Mouse (Mus musculus) limb, embryonic 13.5 days (tissue): ENCODE results near the gene Notum. TPM values are rescaled to one million over a fixed set of nuclear protein-coding genes. Genes with fewer than 3 reads are reported as not detected.

Experiments used
- ATAC-seq: fragments of 200-750 bp; cut with Nextera tagmentation; 2 replicates; pipeline ENCODE4 v1.8.0; 2017; ENCODE audit warnings: low read depth, moderate number of reproducible peaks, moderate TSS enrichment; ENCODE audit not compliant: low FRiP score
- H3K27ac ChIP-seq: fragments of 300-500 bp; sonication (generic); 2 replicates; pipeline ENCODE4 v1.5.1; 2015; ENCODE audit warnings: inconsistent platforms, mild to moderate bottlenecking, moderate library complexity
- H3K27me3 ChIP-seq: fragments of 300-500 bp; sonication (generic); 2 replicates; pipeline ENCODE4 v1.6.1; 2015; ENCODE audit warnings: mild to moderate bottlenecking, inconsistent platforms
- H3K36me3 ChIP-seq: fragments of 300-500 bp; sonication (generic); 2 replicates; pipeline ENCODE4 v1.6.1; 2015; ENCODE audit warnings: inconsistent platforms, mild to moderate bottlenecking, moderate library complexity
- H3K4me1 ChIP-seq: fragments of 300-500 bp; sonication (generic); 2 replicates; pipeline ENCODE4 v1.6.1; 2015; ENCODE audit warnings: inconsistent platforms
- H3K4me2 ChIP-seq: fragments of 300-500 bp; sonication (generic); replicated peaks from 2 replicates; pipeline ENCODE4 v1.6.1; 2015; ENCODE audit warnings: inconsistent platforms, mild to moderate bottlenecking, moderate library complexity
- H3K4me3 ChIP-seq: fragments of 300-500 bp; sonication (generic); 2 replicates; pipeline ENCODE4 v1.5.1; 2015; ENCODE audit warnings: moderate library complexity, mild to moderate bottlenecking, inconsistent platforms
- H3K9ac ChIP-seq: fragments of 300-500 bp; sonication (generic); 2 replicates; pipeline ENCODE4 v1.6.1; 2015; ENCODE audit warnings: mild to moderate bottlenecking, inconsistent platforms
- H3K9me3 ChIP-seq: fragments of 300-500 bp; sonication (generic); 2 replicates; pipeline ENCODE4 v1.6.1; 2016; ENCODE audit warnings: inconsistent platforms
- WGBS: fragments of 180-500 bp; shearing (Covaris S2); methylation state at CpG from one replicate; pipeline ENCODE4 v1.1.7; 2015; 5-methylcytosine and 5-hydroxymethylcytosine counted together
- polyA plus RNA-seq: library from polyadenylated mRNA; unstranded; fragments of >200 nt; fragmentation: Nextera tagmentation; extraction: Ambion mirVana; gene quantifications from 2 replicates; pipeline ENCODE4 v1.2.1, GENCODE M21; 2015

Gene Notum
- polyA plus RNA-seq, result 4.3 and 6.5 TPM in 2 replicates

DNA sequence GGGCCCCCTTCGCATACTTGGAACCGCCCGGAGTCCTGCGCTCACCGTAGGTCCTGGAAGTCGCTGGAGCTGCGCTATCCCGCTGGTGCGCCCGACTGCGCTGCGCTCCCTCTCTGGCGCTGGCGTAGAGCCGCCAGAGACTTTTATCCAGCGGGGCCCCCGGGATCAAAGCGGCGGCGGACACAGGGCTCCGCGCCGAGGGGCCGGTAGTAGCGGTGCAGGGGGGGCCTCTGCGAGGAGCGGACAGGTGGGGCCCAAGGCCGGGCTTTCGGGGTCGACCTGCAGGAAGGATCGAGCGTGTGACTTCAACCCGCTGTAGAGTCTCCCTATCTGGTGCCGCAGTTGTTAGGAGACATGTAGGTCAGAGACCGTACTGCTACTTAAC is at the start of gene Notum:
Gene Notum, minus strand, starts transcription at position 100 of the 385 bp plus-strand sequence.
- no peaks in the 10 kb centered on the region for H3K9me3 ChIP-seq
- peak within 1 kb of the TSS; percentile 81 for H3K4me2 ChIP-seq
- peaks cover 33% of the 10 kb centered on the region for H3K4me1 ChIP-seq
- H3K27ac ChIP-seq, result no peak within 1 kb of the TSS
- peak within 1 kb of the TSS; percentile 51 for H3K4me3 ChIP-seq
- ATAC-seq, result 0 out of 2 replicates have a peak, but pooled peaks have one; percentile 14
- under 1% methylated on average over 35 of the region's 35 CpGs for WGBS
- H3K9ac ChIP-seq, result peak within 1 kb of the TSS; percentile 57
- H3K27me3 ChIP-seq, result peaks cover 71% of the 10 kb centered on the region
- no peaks in the 10 kb centered on the region for H3K36me3 ChIP-seq

DNA sequence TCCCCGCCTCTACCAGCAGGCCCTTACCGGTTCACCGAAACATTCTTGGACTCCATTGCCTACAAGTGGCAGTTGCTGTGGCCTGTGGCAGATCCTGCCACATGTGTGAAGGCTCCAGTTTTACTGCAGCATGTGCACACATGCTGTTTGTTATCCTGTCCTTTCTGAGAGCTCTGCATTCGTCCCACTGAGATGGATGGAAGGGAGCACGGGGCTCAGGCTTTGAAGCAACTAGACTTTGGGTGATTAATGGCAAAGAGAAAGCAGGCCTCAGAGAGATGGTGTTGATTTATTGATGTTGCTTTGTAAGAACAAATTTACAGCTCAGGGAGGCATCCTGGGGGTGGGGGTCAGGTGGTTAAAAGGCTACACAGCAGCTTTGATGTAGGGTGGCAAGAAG is 49.7 kb upstream of the Notum start:
- H3K27me3 ChIP-seq, result no peaks in the 10 kb centered on the region
- no peaks in the 10 kb centered on the region for H3K9me3 ChIP-seq
- H3K27ac ChIP-seq, result peak overlapping the region; percentile 52; the same call in 1 of the 2 replicates
- peaks cover 73% of the 10 kb centered on the region for H3K4me1 ChIP-seq
- H3K9ac ChIP-seq, result peak overlapping the region; percentile 13; the same call in 1 of the 2 replicates
- WGBS, result 16% methylated on average over 5 of the region's 5 CpGs
- no peak overlapping the region for H3K4me3 ChIP-seq
- peaks cover 33% of the 10 kb centered on the region for H3K36me3 ChIP-seq
- H3K4me2 ChIP-seq, result no peak overlapping the region
- ATAC-seq, result no peak

DNA sequence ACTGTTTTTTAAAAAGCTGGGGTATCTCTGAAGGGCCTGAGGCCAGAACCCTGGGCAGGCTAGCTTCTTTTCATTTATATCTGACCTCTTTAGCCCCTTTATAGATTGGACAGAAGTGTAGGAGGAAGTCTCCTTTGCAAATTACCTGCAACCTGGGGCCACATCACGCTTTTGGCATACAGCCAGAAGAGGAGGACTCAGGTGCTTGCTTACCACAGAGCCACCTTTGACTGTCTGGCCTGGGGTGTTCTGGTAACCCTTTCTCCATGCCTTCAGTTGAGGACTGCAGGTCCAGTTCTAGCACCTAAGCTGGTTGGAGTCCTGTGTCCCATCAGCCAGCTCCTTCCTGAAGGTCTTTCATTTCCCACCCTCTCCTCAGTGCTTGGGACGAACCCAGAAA is 48.6 kb upstream of the Notum start:
- no peak overlapping the region for H3K4me3 ChIP-seq
- H3K4me1 ChIP-seq, result peaks cover 79% of the 10 kb centered on the region
- peaks cover 26% of the 10 kb centered on the region for H3K36me3 ChIP-seq
- no peaks in the 10 kb centered on the region for H3K27me3 ChIP-seq
- no peaks in the 10 kb centered on the region for H3K9me3 ChIP-seq
- H3K9ac ChIP-seq, result 0 out of 2 replicates have a peak overlapping the region, but pooled peaks have one; percentile 35
- no peak overlapping the region for H3K4me2 ChIP-seq
- 60% methylated on average over 2 of the region's 2 CpGs for WGBS
- no peak overlapping the region for H3K27ac ChIP-seq
- ATAC-seq, result no peak

DNA sequence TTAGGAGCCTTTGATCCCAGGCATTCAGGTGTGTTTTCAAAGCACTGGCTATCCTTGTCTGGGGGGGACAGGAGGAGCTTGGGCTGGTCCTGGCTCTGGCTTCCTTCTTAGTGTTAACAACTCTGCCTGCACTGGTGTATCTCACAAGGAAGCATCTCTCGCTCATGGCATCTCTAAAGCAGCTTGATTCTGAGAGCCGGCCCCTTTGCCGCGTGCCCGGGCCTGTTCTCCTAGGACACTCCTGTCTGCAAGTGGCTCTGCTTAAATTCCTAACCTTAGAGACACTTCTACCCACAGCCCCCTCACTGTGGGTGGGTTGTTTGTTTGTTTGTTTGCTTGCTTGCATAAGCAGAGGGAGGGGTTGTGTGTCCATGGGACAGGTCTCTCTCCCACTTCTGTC is 47.0 kb upstream of the Notum start:
- Histone ChIP-seq H3K4me3 (no peak overlapping the region), H3K9ac (peak overlapping the region; percentile 36; the same call in 1 of the 2 replicates), H3K27me3 (no peaks in the 10 kb centered on the region), H3K4me1 (peaks cover 86% of the 10 kb centered on the region), H3K36me3 (peaks cover 30% of the 10 kb centered on the region), H3K4me2 (peak overlapping the region; percentile 42), H3K9me3 (no peaks in the 10 kb centered on the region), H3K27ac (peak overlapping the region; percentile 80)
- 17% methylated on average over 5 of the region's 5 CpGs for WGBS
- ATAC-seq, result no peak

DNA sequence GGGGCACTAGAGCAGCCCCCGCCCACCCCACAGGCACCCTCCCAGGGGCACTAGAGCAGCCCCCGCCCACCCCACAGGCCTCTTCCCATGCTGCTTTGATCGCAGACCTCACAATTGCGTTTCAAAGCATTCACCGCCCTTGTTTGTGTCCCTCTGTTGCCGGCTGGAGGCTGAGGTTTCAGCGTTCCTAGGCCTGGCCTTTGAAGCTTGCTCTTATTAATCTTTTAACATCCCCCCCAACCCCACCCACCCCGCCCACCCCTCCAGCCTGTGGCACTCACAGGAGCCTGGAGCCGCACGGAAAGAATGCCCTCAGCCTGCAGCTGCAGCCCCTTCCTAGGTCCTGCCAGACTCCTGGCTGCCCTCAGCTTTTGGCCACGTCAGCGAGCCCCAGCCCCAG is 46.2 kb upstream of the Notum start:
- peak; percentile 16 for ATAC-seq
- H3K36me3 ChIP-seq, result peaks cover 35% of the 10 kb centered on the region
- H3K9me3 ChIP-seq, result no peaks in the 10 kb centered on the region
- peak overlapping the region; percentile 42 for H3K4me2 ChIP-seq
- WGBS, result 8% methylated on average over 12 of the region's 12 CpGs
- no peak overlapping the region for H3K4me3 ChIP-seq
- no peaks in the 10 kb centered on the region for H3K27me3 ChIP-seq
- 0 out of 2 replicates have a peak overlapping the region, but pooled peaks have one; percentile 36 for H3K9ac ChIP-seq
- H3K27ac ChIP-seq, result peak overlapping the region; percentile 80
- H3K4me1 ChIP-seq, result peaks cover 79% of the 10 kb centered on the region

DNA sequence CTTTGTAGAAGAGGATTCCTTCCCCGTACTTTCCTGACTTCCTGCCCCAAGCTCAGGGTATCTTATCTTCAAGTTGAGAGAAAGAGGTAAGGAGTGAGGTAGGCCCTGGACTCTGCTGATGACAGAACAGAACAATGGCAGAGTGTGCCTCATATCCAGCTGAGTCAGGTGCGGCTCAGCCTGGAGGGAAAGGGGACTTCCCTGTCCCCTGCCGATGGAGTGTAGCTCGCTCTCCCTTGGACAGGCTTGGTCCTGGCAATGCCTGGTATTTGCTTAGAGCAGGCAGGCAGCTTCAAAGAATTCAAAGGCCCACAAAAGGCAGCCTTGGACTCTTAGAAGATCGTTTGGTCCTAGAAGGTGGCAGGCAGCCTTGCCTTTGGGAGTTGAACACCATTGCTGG is 45.1 kb upstream of the Notum start:
- Histone ChIP-seq H3K4me3 (no peak overlapping the region), H3K36me3 (peaks cover 42% of the 10 kb centered on the region), H3K27ac (peak overlapping the region; percentile 80; the same call in 1 of the 2 replicates), H3K27me3 (no peaks in the 10 kb centered on the region), H3K9me3 (no peaks in the 10 kb centered on the region), H3K9ac (peak overlapping the region; percentile 48; the same call in 1 of the 2 replicates), H3K4me1 (peaks cover 70% of the 10 kb centered on the region), H3K4me2 (no peak overlapping the region)
- ATAC-seq, result no peak
- WGBS, result 55% methylated on average over 5 of the region's 5 CpGs

DNA sequence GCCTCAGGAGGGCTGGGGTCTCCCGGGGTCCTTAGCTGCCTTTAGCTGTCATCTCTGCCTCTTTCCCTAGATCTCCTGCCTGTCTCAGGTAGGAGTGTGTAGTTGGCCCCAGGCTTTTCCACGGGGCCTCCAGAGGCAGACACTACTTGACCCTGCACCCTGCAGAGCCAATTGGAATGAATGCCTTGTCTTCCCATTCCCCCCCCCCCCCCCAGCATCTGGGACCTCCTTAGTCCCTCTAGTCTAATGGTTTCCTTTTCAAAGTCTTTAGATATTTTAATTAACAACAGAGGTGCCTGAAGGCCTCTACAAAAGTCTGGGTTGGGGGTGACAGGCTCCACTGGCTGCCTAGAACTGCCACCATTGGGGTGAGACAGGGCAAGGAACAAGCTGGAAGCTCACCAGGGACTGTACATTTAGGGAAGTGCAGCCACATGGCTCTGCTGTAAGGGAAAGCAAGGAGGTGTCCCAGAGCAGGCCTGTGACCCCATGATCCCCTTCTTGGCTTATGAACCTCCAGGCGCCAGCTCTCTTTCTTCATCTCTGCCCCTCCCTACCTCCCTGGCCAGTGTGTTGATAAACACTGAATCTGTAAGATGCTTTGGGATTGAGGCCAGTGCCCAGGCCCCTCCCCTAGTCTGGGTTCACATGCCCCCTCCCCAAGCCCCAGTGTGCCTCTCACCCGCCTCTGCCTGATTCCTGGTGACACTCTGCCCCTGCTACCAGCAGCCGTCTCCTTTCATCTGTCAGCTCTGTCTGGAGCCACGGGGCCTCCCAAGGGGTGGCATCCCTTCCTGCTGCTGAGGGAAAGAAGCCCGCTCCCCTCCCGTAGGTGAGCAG is 43.7 kb upstream of the Notum start:
- no peaks in the 10 kb centered on the region for H3K27me3 ChIP-seq
- no peak overlapping the region for H3K4me3 ChIP-seq
- ATAC-seq, result 0 out of 2 replicates have a peak, but pooled peaks have one; percentile 3
- WGBS, result 18% methylated on average over 8 of the region's 8 CpGs
- H3K36me3 ChIP-seq, result peaks cover 42% of the 10 kb centered on the region
- peak overlapping the region; percentile 27 for H3K4me2 ChIP-seq
- peaks cover 65% of the 10 kb centered on the region for H3K4me1 ChIP-seq
- peak overlapping the region; percentile 61 for H3K9ac ChIP-seq
- H3K9me3 ChIP-seq, result no peaks in the 10 kb centered on the region
- peak overlapping the region; percentile 77 for H3K27ac ChIP-seq

DNA sequence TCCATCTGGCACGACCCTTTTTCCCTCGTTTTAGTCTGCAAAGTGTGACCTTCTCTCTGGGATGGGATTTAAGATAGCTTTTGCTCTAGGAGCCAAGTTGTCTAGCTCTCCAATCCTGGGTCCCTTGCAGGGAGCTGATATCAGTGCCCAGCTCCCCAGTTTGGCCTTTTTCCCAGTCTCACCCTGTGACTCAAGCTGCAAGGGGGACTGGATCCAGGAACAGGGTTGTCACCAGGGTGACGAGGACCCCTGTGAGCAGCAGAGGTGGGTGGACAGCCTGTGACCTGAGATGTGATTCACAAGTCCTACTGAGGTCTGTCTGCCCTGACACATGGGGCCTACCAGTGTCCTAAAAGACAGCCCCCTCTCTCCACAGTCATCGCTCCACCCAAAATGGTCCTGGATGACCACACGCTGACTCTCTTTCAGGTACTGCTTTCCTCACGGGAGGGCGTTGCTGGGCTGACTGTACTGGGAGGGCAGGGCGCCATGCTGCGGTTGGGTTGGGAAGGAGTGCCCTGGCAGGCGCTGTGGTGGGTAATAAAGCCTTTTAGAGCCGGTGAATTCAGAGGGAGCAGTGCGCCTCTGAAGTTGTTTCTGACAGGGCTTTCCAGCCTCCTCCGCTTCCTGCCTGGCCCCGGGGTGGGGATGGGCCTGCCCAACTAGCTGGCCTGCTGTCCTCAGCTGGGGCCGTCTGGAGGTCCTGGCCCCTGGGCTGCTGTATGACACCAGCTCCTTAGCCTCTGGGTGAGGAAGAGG is 42.9 kb upstream of the Notum start:
- Histone ChIP-seq H3K36me3 (peaks cover 42% of the 10 kb centered on the region), H3K4me3 (no peak overlapping the region), H3K4me2 (no peak overlapping the region; the same call in 1 of the 2 replicates), H3K9ac (peak overlapping the region; percentile 50), H3K4me1 (peaks cover 59% of the 10 kb centered on the region), H3K27ac (peak overlapping the region; percentile 77), H3K27me3 (no peaks in the 10 kb centered on the region), H3K9me3 (no peaks in the 10 kb centered on the region)
- no peak for ATAC-seq
- WGBS, result 19% methylated on average over 15 of the region's 15 CpGs

DNA sequence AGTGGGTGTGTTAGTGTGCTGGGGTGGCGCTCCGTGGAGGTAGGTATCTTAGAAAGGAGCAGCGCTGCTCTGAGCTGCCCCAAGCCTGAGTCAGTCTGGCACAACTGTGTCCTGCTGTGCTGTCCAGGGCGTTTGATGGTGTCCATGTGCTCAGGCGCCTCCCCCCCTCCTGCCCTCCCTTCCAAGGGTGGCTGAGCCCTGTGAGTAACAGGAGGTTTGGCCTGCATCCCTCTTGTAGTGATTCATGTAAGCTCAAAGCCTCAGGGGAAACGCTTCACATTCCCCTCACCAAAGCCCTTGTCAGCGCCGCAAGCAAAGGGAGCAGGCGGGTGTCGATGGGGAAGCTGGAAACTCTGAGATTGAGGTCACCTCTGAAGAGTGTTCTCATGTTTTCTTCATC is 36.8 kb upstream of the Notum start:
- ATAC-seq, result no peak
- Histone ChIP-seq H3K4me1 (peaks cover 28% of the 10 kb centered on the region), H3K36me3 (peaks cover 77% of the 10 kb centered on the region), H3K27ac (no peak overlapping the region), H3K9ac (peak overlapping the region; percentile 50; the same call in 1 of the 2 replicates), H3K4me2 (no peak overlapping the region), H3K9me3 (no peaks in the 10 kb centered on the region), H3K27me3 (no peaks in the 10 kb centered on the region), H3K4me3 (no peak overlapping the region)
- 38% methylated on average over 10 of the region's 10 CpGs for WGBS

DNA sequence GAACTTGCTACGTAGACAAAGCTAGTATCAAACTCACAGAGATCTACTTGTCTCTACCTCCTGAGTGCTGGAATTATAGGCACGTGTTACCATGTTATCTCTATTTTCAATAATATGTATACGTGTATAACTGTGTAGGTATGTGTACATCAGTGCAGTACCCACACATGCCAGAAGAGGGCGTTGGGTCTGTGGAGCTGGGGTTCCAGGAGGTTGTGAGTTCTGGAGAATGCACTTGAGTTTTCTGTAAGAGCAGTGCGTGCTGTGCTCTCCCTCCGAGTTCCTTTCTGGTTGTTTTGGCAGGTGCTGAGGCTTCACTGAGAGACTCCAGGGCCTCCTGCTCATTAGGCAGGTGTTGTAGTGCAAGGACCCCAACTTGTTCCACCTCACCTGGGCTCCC is 35.6 kb upstream of the Notum start:
- no peaks in the 10 kb centered on the region for H3K27me3 ChIP-seq
- H3K4me2 ChIP-seq, result no peak overlapping the region
- peaks cover 76% of the 10 kb centered on the region for H3K36me3 ChIP-seq
- H3K27ac ChIP-seq, result no peak overlapping the region
- WGBS, result 89% methylated on average over 6 of the region's 6 CpGs
- H3K4me3 ChIP-seq, result no peak overlapping the region
- ATAC-seq, result no peak
- peaks cover 28% of the 10 kb centered on the region for H3K4me1 ChIP-seq
- no peak overlapping the region for H3K9ac ChIP-seq
- H3K9me3 ChIP-seq, result no peaks in the 10 kb centered on the region

DNA sequence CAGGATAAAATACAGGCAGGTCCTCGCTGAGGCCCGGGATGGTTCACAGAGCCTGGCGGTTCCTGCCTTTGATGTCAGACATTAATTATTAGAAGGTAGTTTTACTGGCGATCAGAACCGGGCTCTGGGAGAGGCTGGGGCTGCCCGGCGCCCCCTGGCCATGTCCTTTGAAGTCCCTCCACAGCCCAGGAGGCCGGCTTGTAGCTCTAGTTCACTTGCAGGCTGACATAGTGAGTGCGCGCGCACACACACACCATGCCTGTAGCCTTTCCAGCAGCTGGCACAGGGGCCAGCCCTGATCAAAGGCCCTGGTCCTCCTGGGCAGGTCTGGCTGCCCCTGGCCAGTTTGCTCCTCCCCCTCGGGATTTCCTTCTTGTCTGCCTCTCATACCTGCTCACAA is 34.7 kb upstream of the Notum start:
- Histone ChIP-seq H3K4me1 (peaks cover 28% of the 10 kb centered on the region), H3K4me2 (peak overlapping the region; percentile 14; the same call in 1 of the 2 replicates)
- WGBS, result 10% methylated on average over 12 of the region's 12 CpGs

DNA sequence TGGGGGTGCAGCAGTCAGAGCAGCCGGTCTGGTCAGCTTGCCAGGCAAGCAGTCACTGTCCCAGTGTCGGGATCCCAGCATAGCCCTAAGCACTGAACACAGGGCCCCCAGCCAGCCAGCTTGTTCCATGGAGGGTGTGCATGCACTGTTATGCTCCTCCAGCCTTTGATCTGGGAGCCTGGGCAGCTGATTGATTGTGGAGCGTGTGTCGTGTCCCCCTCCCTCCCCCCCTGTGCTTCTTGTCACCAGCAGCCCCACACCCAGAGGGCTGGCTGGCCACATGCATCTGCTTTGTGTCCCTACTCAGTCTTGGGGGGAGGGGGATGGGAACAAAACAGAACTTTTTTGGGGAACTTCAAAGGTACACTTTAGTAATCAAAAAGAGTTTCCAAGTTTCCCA is 34.2 kb upstream of the Notum start:
- WGBS, result 8% methylated on average over 4 of the region's 4 CpGs
- Histone ChIP-seq H3K4me2 (no peak overlapping the region), H3K27me3 (no peaks in the 10 kb centered on the region), H3K36me3 (peaks cover 73% of the 10 kb centered on the region), H3K4me3 (no peak overlapping the region), H3K4me1 (peaks cover 28% of the 10 kb centered on the region), H3K9ac (peak overlapping the region; percentile 26), H3K27ac (peak overlapping the region; percentile 63; the same call in 1 of the 2 replicates), H3K9me3 (no peaks in the 10 kb centered on the region)
- peak; percentile 57 for ATAC-seq

More for the DNA sequence above, 34.7 kb upstream of the Notum start:
- peak overlapping the region; percentile 53 for H3K9ac ChIP-seq
- H3K27me3 ChIP-seq, result no peaks in the 10 kb centered on the region
- peak; percentile 25; the same call in 1 of the 2 replicates for ATAC-seq
- peak overlapping the region; percentile 63; the same call in 1 of the 2 replicates for H3K27ac ChIP-seq
- no peaks in the 10 kb centered on the region for H3K9me3 ChIP-seq
- H3K36me3 ChIP-seq, result peaks cover 73% of the 10 kb centered on the region
- H3K4me3 ChIP-seq, result no peak overlapping the region
